Mouse (Mus musculus): ENCODE data around the gene Foxp1.
A peak's percentile ranks its signal among the peaks of the same experiment; 100 is the strongest.

Foxp1 gene

GRCm38 (mm10) chr6:99172589-99172986 is 349.9 kb downstream of the Foxp1 start:
- DNase-seq (ENCODE audit: low read depth, low spot score) = no peak
- Histone ChIP-seq H3K36me3 (ENCODE audit: control insufficient read depth, insufficient read depth, low read length, poor library complexity, severe bottlenecking) (no peaks in the 10 kb centered on the region; the same call in 1 of the 2 replicates), H3K27me3 (ENCODE audit: control insufficient read depth, insufficient read depth, low read length, poor library complexity, severe bottlenecking) (no peaks in the 10 kb centered on the region)

DNA sequence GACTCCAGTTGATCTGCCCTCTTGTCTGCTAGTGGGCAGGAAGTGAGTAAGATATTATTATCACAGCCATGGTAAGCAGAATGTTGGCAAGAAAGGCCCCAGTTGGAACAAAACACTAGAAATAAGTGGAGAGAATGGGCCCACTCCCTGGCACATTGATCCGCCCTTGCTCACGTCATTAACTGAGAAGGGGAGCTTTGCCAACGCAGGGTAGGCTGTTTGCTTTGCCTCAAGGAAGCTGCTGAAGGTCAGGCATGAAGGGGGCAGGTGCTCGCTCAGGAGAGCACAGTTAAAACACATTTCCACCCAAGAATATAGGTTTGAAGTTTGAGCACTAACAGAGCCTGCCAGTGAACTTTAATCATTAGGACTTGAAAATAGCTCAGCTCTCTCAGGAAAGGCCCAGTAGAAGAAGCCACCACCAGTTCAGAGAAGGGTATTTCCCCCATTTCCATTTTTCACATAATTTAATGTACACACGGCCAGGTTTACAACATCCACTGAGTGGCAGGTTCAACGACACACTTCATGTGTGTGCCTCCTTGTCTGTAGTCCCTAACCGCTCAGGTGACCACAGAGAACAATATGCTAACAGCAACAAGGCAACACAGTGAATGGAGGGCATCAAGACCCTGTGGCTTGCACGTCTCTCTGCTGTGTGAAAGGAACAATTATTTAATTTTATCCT is 350.5 kb downstream of the Foxp1 start:
- Histone ChIP-seq H3K36me3 (ENCODE audit: control insufficient read depth, insufficient read depth, low read length, poor library complexity, severe bottlenecking) (no peaks in the 10 kb centered on the region; the same call in 1 of the 2 replicates), H3K27me3 (ENCODE audit: control insufficient read depth, insufficient read depth, low read length, poor library complexity, severe bottlenecking) (no peaks in the 10 kb centered on the region)
- peak; percentile 39 for DNase-seq (ENCODE audit: low read depth, low spot score)

GRCm38 (mm10) chr6:99171281-99171825 is 351.2 kb downstream of the Foxp1 start:
- DNase-seq (ENCODE audit: low read depth, low spot score) = peak; percentile 22
- H3K27me3 ChIP-seq (ENCODE audit: control insufficient read depth, insufficient read depth, low read length, poor library complexity, severe bottlenecking) = no peaks in the 10 kb centered on the region

GRCm38 (mm10) chr6:99168727-99169126 is 353.8 kb downstream of the Foxp1 start:
- H3K27me3 ChIP-seq (ENCODE audit: control insufficient read depth, insufficient read depth, low read length, poor library complexity, severe bottlenecking) = no peaks in the 10 kb centered on the region

More at GRCm38 (mm10) chr6:99171281-99171825, 351.2 kb downstream of the Foxp1 start:
- H3K36me3 ChIP-seq (ENCODE audit: control insufficient read depth, insufficient read depth, low read length, poor library complexity, severe bottlenecking) = no peaks in the 10 kb centered on the region; the same call in 1 of the 2 replicates

DNA sequence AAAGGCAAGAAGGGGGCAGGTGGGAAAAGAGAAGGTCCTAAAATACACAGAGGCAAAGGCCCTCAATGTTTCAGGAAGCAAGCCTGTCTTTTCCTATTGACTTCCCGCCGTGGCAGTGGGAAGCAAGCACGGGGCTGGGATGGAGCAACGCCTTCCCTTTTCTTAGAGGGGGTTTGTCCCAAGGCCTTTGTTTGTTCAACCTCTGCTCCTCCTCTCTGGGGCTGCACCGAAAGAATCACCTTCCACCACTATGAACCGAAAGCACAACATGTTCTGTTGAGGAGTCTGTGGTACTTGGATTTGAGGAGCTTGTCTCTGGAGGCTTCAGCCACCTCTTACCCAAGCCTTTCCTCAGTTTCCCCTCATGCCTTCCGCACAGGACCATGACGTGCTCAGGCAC is 355.5 kb downstream of the Foxp1 start:
- DNase-seq (ENCODE audit: low read depth, low spot score) = no peak
- no peaks in the 10 kb centered on the region; the same call in none of the 2 replicates for H3K36me3 ChIP-seq (ENCODE audit: control insufficient read depth, insufficient read depth, low read length, poor library complexity, severe bottlenecking)
- H3K27me3 ChIP-seq (ENCODE audit: control insufficient read depth, insufficient read depth, low read length, poor library complexity, severe bottlenecking) = no peaks in the 10 kb centered on the region

More at GRCm38 (mm10) chr6:99168727-99169126, 353.8 kb downstream of the Foxp1 start:
- H3K36me3 ChIP-seq (ENCODE audit: control insufficient read depth, insufficient read depth, low read length, poor library complexity, severe bottlenecking) = no peaks in the 10 kb centered on the region; the same call in none of the 2 replicates
- no peak for DNase-seq (ENCODE audit: low read depth, low spot score)

GRCm38 (mm10) chr6:99166169-99166568 is 356.4 kb downstream of the Foxp1 start:
- Histone ChIP-seq H3K27me3 (ENCODE audit: control insufficient read depth, insufficient read depth, low read length, poor library complexity, severe bottlenecking) (no peaks in the 10 kb centered on the region), H3K36me3 (ENCODE audit: control insufficient read depth, insufficient read depth, low read length, poor library complexity, severe bottlenecking) (no peaks in the 10 kb centered on the region; the same call in none of the 2 replicates)
- DNase-seq (ENCODE audit: low read depth, low spot score) = peak; percentile 54

GRCm38 (mm10) chr6:99164760-99165159 is 357.8 kb downstream of the Foxp1 start:
- Histone ChIP-seq H3K27me3 (ENCODE audit: control insufficient read depth, insufficient read depth, low read length, poor library complexity, severe bottlenecking) (no peaks in the 10 kb centered on the region), H3K36me3 (ENCODE audit: control insufficient read depth, insufficient read depth, low read length, poor library complexity, severe bottlenecking) (peaks cover 3% of the 10 kb centered on the region)
- no peak for DNase-seq (ENCODE audit: low read depth, low spot score)

DNA sequence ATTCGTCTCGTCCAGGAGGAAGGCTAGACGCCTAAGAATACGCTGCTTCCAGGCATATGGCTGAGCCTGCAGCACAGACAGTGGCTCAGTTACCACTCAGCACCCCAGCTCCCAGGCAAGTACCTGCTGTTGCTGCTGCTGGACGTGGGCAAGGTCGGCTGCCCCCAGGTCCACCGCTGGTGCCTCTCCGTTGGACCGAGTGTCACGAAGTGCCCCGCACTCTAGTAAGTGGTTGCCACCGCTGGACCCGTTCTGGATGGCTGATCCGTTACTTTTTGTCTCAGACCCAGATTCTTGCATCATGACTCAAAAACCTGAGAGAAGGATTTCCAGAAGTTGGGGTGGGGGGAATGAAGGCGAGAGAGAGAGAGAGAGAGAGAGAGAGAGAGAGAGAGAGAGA is 359.8 kb downstream of the Foxp1 start:
- no peaks in the 10 kb centered on the region for H3K27me3 ChIP-seq (ENCODE audit: control insufficient read depth, insufficient read depth, low read length, poor library complexity, severe bottlenecking)
- H3K36me3 ChIP-seq (ENCODE audit: control insufficient read depth, insufficient read depth, low read length, poor library complexity, severe bottlenecking) = peaks cover 4% of the 10 kb centered on the region
- no peak for DNase-seq (ENCODE audit: low read depth, low spot score)

DNA sequence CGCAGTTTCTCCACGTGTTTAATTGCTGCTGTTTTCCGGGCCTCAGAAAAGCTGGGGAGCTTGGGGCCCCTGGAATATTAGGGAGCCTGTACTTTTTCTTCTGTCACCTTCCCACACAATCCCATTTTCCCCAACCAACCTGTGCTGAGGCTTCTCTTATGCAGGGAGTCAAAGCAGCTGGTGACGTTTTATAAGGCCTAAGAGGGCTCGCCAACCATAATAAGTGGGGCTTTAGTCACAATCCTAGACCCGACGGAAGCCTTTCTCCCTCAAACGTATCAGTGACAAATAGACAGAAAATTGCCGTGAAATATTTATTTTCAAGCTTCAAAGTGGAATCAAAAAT is 362.2 kb downstream of the Foxp1 start:
- H3K27me3 ChIP-seq (ENCODE audit: control insufficient read depth, insufficient read depth, low read length, poor library complexity, severe bottlenecking) = no peaks in the 10 kb centered on the region
- H3K36me3 ChIP-seq (ENCODE audit: control insufficient read depth, insufficient read depth, low read length, poor library complexity, severe bottlenecking) = peaks cover 6% of the 10 kb centered on the region
- no peak for DNase-seq (ENCODE audit: low read depth, low spot score)

GRCm38 (mm10) chr6:99159452-99160347 is 362.8 kb downstream of the Foxp1 start:
- peaks cover 10% of the 10 kb centered on the region for H3K36me3 ChIP-seq (ENCODE audit: control insufficient read depth, insufficient read depth, low read length, poor library complexity, severe bottlenecking)
- DNase-seq (ENCODE audit: low read depth, low spot score) = no peak
- no peaks in the 10 kb centered on the region for H3K27me3 ChIP-seq (ENCODE audit: control insufficient read depth, insufficient read depth, low read length, poor library complexity, severe bottlenecking)

DNA sequence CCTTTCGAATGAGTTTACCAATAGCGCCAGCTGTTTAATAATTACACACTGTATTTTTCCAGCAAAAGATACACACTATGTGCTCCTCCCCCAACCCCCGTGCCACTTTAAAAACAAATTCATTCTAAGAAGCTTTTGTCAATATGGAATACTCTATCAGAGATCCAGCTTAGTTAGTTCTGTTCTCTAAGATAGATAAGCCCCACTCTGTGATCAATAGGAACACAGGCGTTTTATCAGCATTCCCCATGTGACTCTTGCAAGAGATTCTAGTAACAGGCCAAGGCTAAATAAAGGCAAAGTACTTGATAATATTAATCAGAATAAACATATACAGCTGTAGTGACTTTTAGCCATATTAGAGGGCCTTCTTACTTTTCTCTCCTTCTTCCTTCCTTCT is 368.8 kb downstream of the Foxp1 start:
- Histone ChIP-seq H3K27me3 (ENCODE audit: control insufficient read depth, insufficient read depth, low read length, poor library complexity, severe bottlenecking) (no peaks in the 10 kb centered on the region), H3K36me3 (ENCODE audit: control insufficient read depth, insufficient read depth, low read length, poor library complexity, severe bottlenecking) (peaks cover 14% of the 10 kb centered on the region)
- DNase-seq (ENCODE audit: low read depth, low spot score) = no peak

- Histone ChIP-seq H3K36me3 (ENCODE audit: control insufficient read depth, insufficient read depth, low read length, poor library complexity, severe bottlenecking) (peaks cover 12% of the 10 kb centered on the region), H3K27me3 (ENCODE audit: control insufficient read depth, insufficient read depth, low read length, poor library complexity, severe bottlenecking) (no peaks in the 10 kb centered on the region)
- no peak for DNase-seq (ENCODE audit: low read depth, low spot score)
These were observed 376.1 kb downstream of the Foxp1 start for GRCm38 (mm10) chr6:99146400-99146905.

- Histone ChIP-seq H3K36me3 (ENCODE audit: control insufficient read depth, insufficient read depth, low read length, poor library complexity, severe bottlenecking) (peaks cover 15% of the 10 kb centered on the region), H3K27me3 (ENCODE audit: control insufficient read depth, insufficient read depth, low read length, poor library complexity, severe bottlenecking) (no peaks in the 10 kb centered on the region)
- DNase-seq (ENCODE audit: low read depth, low spot score) = no peak
These were observed 377.5 kb downstream of the Foxp1 start for GRCm38 (mm10) chr6:99145033-99145432.

GRCm38 (mm10) chr6:99143756-99144036 is 378.8 kb downstream of the Foxp1 start:
- DNase-seq (ENCODE audit: low read depth, low spot score) = no peak
- no peaks in the 10 kb centered on the region for H3K27me3 ChIP-seq (ENCODE audit: control insufficient read depth, insufficient read depth, low read length, poor library complexity, severe bottlenecking)
- peaks cover 12% of the 10 kb centered on the region for H3K36me3 ChIP-seq (ENCODE audit: control insufficient read depth, insufficient read depth, low read length, poor library complexity, severe bottlenecking)

Measured in splenic B cell, adult 2 months (primary cell).